Mouse (Mus musculus) lung, postnatal 14 days (tissue): Measurements from ENCODE around the gene Cnot3.
"Not testable (repeated sequence)": the region's sequence is repeated elsewhere in the genome, so short reads cannot be mapped to it uniquely, and the experiment has no call there.

Experiments
- DNase-seq: peaks from one replicate; pipeline ENCODE4 v3.0.0; 2021

The Cnot3 gene

DNA sequence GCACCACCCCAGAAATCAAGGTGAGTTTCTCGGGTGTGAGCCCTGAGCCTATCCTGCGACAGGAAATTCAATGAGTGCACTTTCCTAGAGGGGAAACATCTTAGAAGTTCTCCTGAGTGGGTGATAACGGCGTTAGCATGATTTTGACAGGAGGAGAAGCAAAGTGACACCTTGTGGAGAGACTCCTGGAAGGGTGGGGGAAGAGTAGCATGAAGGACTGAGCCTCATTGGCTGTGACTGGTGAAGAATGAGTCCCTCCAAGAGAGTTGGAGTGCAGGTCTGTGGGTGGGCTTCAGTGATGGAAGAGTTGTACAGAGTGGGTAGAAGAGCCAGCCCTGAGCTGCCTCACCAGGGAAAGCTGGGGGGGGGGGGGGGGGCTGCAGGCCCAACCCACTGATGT lies 11.9 kb downstream of the Cnot3 start:
- DNase-seq, result no peak

DNA sequence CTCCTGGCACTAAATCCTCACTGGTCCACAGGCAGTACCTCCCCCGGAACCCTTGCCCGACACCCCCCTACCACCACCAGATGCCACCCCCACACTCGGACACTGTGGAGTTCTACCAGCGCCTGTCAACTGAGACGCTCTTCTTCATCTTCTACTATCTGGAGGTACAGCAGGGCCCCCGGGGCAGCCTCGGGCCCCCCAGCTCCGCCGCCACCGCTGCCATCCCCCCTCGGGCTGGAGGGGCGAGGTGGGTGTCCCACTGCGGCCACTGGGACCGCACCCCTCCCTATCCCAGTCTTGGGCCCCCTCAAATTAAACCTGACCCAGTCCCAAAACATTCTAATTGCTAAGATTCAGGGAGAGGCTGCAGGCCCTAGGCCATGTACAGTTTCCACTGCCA lies 13.5 kb downstream of the Cnot3 start:
- DNase-seq, result no peak

GRCm38 (mm10) chr7:3664524-3665214 lies 19.6 kb downstream of the Cnot3 start:
- no peak for DNase-seq

DNA sequence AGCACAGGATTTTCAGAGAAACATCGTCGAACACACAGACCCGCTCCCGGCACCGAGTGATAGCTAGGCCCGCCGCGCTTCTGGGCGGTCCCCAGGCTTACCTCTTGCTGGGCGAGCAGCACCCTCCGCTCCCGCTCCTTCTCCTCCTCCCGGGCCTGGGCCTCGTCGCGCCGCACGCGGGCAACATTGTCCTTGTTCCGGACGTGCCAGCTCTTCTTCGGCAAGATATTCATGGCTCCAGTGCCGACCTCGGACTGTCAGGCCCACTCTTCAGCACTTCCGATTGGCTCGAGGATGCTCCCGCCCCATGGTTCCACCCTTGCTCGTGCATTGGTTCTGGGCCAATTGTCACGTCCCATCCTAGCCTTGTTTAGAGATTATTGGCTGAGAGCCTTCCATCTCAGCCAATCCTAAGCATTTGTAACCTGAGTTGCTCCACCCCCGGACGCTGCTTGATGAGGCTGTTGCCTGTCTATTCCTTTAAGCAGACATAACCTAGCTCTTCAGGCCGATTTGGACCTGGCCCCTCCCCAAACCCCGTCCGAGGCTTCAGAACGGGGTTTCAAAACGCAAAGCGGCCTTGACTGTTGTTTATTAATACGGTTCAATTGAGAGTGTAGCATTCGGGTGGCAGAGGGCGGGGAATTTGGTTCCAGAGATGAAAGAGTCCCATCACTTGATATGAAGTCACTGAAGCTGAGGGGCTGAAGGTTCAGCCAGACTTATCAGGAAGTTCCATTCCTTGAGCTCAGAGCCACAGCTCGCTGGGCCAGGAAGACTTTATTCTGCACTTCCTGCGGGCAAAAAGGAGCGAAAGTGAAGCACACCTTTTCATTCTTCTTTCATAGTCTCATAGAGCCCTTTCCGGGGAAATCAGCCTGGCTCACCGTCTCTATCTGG lies 20.4 kb downstream of the Cnot3 start, which contains the start of gene Leng1:
Gene Leng1 (minus strand): TSS at position 626 of the 900 bp plus-strand sequence.
- peak; percentile 97 for DNase-seq

DNA sequence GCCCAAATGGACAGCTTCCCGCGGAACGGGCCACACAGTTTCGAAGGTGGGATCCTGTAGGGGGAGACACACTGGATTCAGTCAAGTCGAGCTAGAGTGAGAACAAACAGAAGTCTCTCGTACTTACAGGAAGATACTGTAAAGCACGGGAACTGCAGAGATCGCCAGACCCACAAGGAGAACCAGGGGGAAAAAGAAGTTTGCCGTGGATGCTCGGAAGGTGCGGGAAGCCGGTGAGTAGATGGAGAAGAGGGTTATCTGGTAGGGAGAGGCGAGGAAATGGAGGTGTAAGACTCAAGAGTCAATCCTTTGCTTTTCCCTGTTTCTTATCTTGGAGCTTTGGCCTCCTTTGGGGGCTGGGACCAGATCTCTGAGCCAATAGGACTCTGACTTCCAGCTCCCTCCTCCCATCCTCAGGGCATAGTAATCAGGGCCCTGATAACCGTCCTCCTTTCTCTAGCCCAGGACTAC lies 21.9 kb downstream of the Cnot3 start:
- no peak for DNase-seq

GRCm38 (mm10) chr7:3674507-3675227 lies 29.6 kb downstream of the Cnot3 start:
- peak; percentile 91 for DNase-seq

- no peak for DNase-seq
These were observed 30.1 kb downstream of the Cnot3 start for GRCm38 (mm10) chr7:3675228-3675548.

- no peak for DNase-seq
These were observed 31.3 kb downstream of the Cnot3 start for GRCm38 (mm10) chr7:3676371-3676770.

DNA sequence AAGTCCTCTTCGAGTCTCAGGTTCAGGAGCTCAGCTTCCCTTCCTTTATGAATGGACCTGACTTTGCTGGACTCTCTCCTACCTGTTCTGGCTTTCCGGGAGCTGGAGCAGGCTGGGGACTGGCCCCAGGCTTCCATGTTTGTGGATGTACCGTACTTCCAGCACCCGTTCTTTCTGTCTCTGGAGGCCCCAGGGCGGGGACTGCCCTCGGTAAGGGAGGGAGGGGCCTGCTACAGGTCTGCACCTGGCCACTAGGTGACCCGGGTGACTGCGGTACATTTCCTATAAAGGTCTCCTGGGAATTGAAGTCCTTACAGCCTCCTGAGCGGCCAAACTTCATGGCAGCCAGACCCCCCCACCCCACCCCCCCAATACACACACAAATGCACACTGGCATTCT lies 32.3 kb downstream of the Cnot3 start, which contains the start of gene Tmc4:
Gene Tmc4 (minus strand): TSS at position 212 of the 400 bp plus-strand sequence.
- peak; percentile 52 for DNase-seq

DNA sequence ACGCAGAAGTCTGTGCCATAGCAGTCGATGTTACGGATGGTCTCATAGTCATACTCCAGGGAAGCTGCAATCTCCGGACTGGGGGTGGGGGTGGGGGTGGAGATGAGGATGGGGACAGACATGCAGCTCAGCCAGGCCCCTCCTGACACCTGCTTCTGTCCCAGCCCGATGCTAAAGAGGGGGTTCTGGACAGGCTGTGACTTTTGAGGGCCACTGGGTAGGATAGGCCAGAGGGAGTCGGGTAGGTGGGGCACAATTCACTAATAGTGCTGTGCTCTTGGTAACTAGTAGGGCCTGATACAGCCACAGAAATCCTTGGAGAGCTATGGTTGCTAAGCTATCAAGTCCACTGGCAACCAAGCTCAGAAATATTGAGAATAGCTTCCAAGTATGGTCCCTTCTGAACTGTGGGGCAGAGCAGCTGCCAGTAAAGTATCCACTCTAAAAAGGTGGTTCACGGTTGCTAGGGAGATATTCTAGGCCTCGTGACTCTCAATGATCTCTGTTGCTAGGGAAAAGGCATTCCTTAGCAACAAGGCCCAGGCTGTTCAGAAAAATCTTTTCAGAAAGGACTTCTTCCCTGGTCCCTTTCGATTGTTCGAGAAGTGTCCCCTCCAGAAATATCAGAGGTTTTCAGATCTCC lies 39.0 kb downstream of the Cnot3 start:
- DNase-seq, result no peak

DNA sequence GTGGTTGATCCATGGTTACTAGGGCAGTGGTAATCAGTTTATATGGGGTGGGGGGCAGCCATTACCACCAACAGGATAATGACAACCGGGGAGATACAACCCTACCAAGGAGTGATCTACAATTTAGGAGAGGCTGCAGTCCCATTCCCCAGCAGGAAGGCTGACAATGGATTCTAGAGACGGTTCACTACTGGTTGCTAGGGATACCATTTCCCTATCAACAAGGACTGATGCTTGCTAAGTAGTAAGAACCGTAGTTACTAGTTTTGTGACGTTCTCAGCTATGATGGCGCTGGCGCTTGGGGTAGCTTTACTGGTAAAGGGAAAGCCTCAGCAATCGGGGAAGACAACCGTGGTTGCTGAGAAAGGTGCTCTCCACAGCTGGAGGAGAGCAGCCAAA lies 39.6 kb downstream of the Cnot3 start:
- DNase-seq, result no peak

GRCm38 (mm10) chr7:3685400-3686187 lies 40.5 kb downstream of the Cnot3 start:
- no peak for DNase-seq

DNA sequence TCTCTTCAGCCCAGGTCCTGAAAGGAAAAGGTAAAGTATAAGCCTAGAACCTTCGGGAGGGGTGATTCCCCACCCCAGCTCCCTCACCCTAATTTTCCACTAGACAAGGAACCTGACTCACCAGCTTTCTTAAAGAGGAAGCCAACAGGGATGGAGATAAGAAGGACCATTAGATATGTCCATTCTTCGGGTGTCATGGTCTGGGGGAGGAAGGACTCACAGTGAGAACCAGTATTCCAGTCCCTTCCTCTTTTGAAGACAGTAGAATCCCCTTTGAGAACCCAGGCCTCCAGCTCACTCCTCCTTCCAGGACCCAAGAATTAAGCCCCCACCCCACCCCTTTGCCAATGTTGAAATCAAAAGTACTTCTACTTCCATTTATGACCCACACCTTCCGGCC lies 46.9 kb downstream of the Cnot3 start:
- DNase-seq, result no peak

DNA sequence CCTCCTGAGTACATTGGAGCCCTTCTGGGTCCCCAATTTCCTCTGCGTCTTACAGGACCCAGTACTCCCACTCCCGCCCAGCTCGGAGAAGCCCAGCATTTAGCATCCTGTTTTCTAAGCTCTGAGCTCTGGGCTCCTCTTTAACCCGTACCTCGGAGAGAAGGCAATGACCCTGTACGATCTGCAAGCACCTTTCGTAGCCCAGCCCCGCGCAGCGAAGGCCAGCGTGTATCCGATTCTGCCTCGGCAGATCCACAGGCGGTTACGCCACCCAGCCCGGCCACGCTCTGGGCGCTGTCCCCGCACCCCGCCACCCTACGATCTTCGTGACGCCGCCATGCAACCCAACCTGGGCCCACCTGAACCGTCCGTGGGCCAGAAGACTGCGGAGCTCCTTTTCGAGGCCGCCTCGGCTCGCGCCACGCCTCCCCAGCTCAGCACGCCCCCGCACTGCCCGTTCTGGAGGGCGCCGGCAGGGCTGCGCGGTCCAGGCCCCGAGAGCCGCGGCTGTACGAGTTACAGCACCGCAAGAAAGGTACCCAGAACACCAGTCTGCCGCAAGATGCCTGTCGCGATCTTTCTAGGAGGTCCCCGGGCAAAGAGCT lies 47.4 kb downstream of the Cnot3 start, which contains the start of gene Tsen34:
Gene Tsen34 (plus strand): TSS at position 482 of the 605 bp plus-strand sequence.
- DNase-seq, result no peak

DNA sequence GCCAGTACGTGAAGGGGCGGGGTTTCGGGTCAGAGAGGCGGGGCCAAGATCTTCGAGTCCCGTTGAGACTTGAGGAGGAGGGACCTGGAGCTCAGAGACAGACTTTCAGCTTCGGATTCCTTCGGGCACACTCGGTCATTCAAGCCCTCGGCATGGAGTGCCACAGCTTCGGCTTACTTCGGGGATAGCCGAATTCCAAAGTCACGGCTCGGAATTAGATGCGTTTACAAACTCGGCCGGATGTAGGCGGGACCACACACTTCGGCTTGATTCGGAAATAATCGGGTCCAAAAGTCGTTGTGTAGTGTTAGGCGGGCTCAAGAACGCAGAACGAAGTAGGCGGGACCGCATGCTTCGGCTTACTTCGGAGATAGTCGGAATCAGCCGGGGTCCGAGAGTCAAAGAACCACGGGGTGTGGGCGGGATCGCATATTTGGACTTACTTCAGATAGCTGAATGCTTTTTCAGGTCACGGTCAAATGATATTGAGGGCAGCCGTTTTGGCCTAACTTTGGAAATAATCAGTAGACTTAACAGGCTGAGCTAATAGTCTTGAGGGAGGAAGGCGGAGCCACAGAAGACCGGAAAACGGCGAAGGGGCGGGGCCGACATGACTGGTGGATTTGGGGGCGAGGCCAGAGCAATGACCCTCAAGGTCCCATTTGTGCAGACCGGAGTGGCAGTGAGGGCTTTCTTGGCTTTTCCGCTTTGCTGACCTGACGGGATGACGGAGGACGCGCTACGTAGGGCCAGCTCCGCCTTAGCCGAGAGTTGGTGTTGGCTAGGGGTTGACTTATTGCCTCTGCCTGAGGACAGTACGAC lies 48.1 kb downstream of the Cnot3 start, which contains the start of gene Mboat7:
Gene Mboat7 (minus strand): TSS at position 537 of the 822 bp plus-strand sequence.
- peak; percentile 97 for DNase-seq

- DNase-seq, result no peak
These were observed 48.7 kb downstream of the Cnot3 start for GRCm38 (mm10) chr7:3693809-3694075.

DNA sequence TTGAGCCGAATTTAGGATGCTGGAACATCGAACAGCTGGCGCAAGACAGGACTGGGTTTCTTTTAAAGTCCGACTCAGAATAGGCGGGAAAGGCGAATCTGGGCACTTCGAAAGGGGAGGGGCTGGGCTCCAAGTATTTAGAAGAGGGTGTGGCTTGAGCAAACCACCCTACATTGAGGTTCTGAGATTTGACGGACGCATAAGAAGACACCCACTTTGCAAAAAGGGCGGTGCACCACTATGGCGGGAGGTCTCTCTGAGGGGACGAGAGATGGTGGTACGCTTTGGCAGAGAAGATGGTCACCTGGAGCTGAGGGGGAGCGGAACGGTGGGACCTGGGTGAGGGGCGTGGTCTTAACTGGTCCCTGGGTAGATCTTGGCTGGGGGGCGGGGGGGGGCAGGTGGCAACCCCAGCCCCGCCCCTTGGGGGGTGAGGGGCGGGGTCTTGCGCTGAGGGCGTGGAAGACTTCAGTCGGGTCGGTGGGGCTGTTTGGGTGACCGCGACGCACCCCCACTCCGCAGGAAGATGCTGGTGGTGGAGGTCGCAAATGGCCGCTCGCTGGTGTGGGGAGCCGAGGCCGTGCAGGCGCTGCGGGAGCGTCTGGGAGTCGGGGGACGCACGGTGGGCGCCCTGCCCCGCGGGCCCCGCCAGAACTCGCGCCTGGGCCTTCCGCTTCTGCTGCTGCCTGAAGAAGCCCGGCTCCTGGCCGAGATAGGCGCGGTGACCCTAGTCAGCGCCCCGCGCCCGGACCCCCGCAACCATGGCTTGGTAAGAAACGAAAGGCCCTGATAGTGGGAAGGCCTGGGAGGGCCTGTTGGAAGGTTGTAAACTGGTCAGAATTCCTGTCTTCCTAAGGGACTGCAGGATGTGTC lies 49.2 kb downstream of the Cnot3 start:
- DNase-seq, result peak; percentile 73

DNA sequence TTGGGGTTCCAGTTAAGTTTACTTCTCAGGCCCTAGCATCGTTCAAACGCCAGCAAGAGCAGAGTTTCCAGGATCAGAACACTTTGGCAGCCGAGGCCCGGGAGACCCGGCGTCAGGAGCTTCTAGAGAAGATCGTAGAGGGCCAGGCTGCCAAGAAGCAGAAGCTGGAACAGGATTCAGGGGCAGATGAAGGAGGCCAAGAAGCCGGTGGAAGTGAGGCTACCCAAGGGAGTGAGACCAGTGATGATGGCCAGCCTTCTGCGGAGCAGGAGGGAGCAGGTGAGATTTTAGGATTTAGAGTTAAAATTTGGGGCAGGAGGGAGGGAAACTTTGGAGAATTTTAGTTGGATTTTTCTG lies 49.9 kb downstream of the Cnot3 start:
- DNase-seq, result not testable (repeated sequence)

GRCm38 (mm10) chr7:3698471-3698870 lies 53.4 kb downstream of the Cnot3 start:
- no peak for DNase-seq
